Mouse (Mus musculus): ENCODE data around the gene Tceal7. TPM values are rescaled to one million over a fixed set of nuclear protein-coding genes. Genes with fewer than 3 reads are reported as not detected.
A peak's percentile ranks its signal among the peaks of the same experiment; 100 is the strongest.

Gene Tceal7
- total RNA-seq (2017) = not detected in 2 replicates

GRCm38 (mm10) chrX:136214729-136215677 is at the start of gene Tceal7, which contains the start of gene Bex1:
Gene Tceal7 (plus strand): TSS chrX:136214779.
Gene Bex1 (minus strand): TSS chrX:136215513.
- peak; percentile 56 to 66 for ATAC-seq (replicated peaks in 1 of 2; ENCODE audit: insufficient read depth in 1 of 2, low FRiP score in 2 of 2, low TSS enrichment in 1 of 2, low read depth in 1 of 2, poor library complexity in 2 of 2, severe bottlenecking in 2 of 2)

- no peak for ATAC-seq (replicated peaks in 1 of 2; ENCODE audit: insufficient read depth in 1 of 2, low FRiP score in 2 of 2, low TSS enrichment in 1 of 2, low read depth in 1 of 2, poor library complexity in 2 of 2, severe bottlenecking in 2 of 2)
Measured at GRCm38 (mm10) chrX:136170625-136171024, 44.0 kb upstream of the Tceal7 start.

GRCm38 (mm10) chrX:136171189-136172117 is 43.1 kb upstream of the Tceal7 start:
- ATAC-seq (replicated peaks in 1 of 2; ENCODE audit: insufficient read depth in 1 of 2, low FRiP score in 2 of 2, low TSS enrichment in 1 of 2, low read depth in 1 of 2, poor library complexity in 2 of 2, severe bottlenecking in 2 of 2) = peak; percentile 30 to 61; a peak in 3 of 4 replicates

- peak; percentile 97 to 99 for ATAC-seq (replicated peaks in 1 of 2; ENCODE audit: insufficient read depth in 1 of 2, low FRiP score in 2 of 2, low TSS enrichment in 1 of 2, low read depth in 1 of 2, poor library complexity in 2 of 2, severe bottlenecking in 2 of 2)
Measured at GRCm38 (mm10) chrX:136172118-136172551, 42.4 kb upstream of the Tceal7 start, which contains the start of gene Tceal8. Gene Tceal8 (minus strand): TSS chrX:136172342.

GRCm38 (mm10) chrX:136172786-136173185 is 41.8 kb upstream of the Tceal7 start:
- no peak for ATAC-seq (replicated peaks in 1 of 2; ENCODE audit: insufficient read depth in 1 of 2, low FRiP score in 2 of 2, low TSS enrichment in 1 of 2, low read depth in 1 of 2, poor library complexity in 2 of 2, severe bottlenecking in 2 of 2)

GRCm38 (mm10) chrX:136180897-136181553 is 33.6 kb upstream of the Tceal7 start:
- ATAC-seq (replicated peaks in 1 of 2; ENCODE audit: insufficient read depth in 1 of 2, low FRiP score in 2 of 2, low TSS enrichment in 1 of 2, low read depth in 1 of 2, poor library complexity in 2 of 2, severe bottlenecking in 2 of 2) = peak; percentile 80 to 89

GRCm38 (mm10) chrX:136183107-136183506 is 31.5 kb upstream of the Tceal7 start:
- ATAC-seq (replicated peaks in 1 of 2; ENCODE audit: insufficient read depth in 1 of 2, low FRiP score in 2 of 2, low TSS enrichment in 1 of 2, low read depth in 1 of 2, poor library complexity in 2 of 2, severe bottlenecking in 2 of 2) = no peak

- no peak for ATAC-seq (replicated peaks in 1 of 2; ENCODE audit: insufficient read depth in 1 of 2, low FRiP score in 2 of 2, low TSS enrichment in 1 of 2, low read depth in 1 of 2, poor library complexity in 2 of 2, severe bottlenecking in 2 of 2)
Measured at GRCm38 (mm10) chrX:136195193-136195944, 19.2 kb upstream of the Tceal7 start.

- ATAC-seq (replicated peaks in 1 of 2; ENCODE audit: insufficient read depth in 1 of 2, low FRiP score in 2 of 2, low TSS enrichment in 1 of 2, low read depth in 1 of 2, poor library complexity in 2 of 2, severe bottlenecking in 2 of 2) = no peak; a peak in 1 of 4 replicates
Measured at GRCm38 (mm10) chrX:136196873-136197272, 17.7 kb upstream of the Tceal7 start.

GRCm38 (mm10) chrX:136203257-136203656 is 11.3 kb upstream of the Tceal7 start:
- no peak for ATAC-seq (replicated peaks in 1 of 2; ENCODE audit: insufficient read depth in 1 of 2, low FRiP score in 2 of 2, low TSS enrichment in 1 of 2, low read depth in 1 of 2, poor library complexity in 2 of 2, severe bottlenecking in 2 of 2)

- peak; percentile 66 to 73 for ATAC-seq (replicated peaks in 1 of 2; ENCODE audit: insufficient read depth in 1 of 2, low FRiP score in 2 of 2, low TSS enrichment in 1 of 2, low read depth in 1 of 2, poor library complexity in 2 of 2, severe bottlenecking in 2 of 2)
Measured at GRCm38 (mm10) chrX:136203664-136204066, 10.9 kb upstream of the Tceal7 start, which contains the start of gene Tceal5. Gene Tceal5 (minus strand): TSS chrX:136203876.

GRCm38 (mm10) chrX:136204406-136204805 is 10.2 kb upstream of the Tceal7 start:
- no peak for ATAC-seq (replicated peaks in 1 of 2; ENCODE audit: insufficient read depth in 1 of 2, low FRiP score in 2 of 2, low TSS enrichment in 1 of 2, low read depth in 1 of 2, poor library complexity in 2 of 2, severe bottlenecking in 2 of 2)

GRCm38 (mm10) chrX:136213396-136213795 is 1.2 kb upstream of the Tceal7 start:
- ATAC-seq (replicated peaks in 1 of 2; ENCODE audit: insufficient read depth in 1 of 2, low FRiP score in 2 of 2, low TSS enrichment in 1 of 2, low read depth in 1 of 2, poor library complexity in 2 of 2, severe bottlenecking in 2 of 2) = no peak

GRCm38 (mm10) chrX:136216303-136216702 is 1.7 kb downstream of the Tceal7 start:
- ATAC-seq (replicated peaks in 1 of 2; ENCODE audit: insufficient read depth in 1 of 2, low FRiP score in 2 of 2, low TSS enrichment in 1 of 2, low read depth in 1 of 2, poor library complexity in 2 of 2, severe bottlenecking in 2 of 2) = no peak

- no peak for ATAC-seq (replicated peaks in 1 of 2; ENCODE audit: insufficient read depth in 1 of 2, low FRiP score in 2 of 2, low TSS enrichment in 1 of 2, low read depth in 1 of 2, poor library complexity in 2 of 2, severe bottlenecking in 2 of 2)
Measured at GRCm38 (mm10) chrX:136223714-136224113, 9.1 kb downstream of the Tceal7 start.

- ATAC-seq (replicated peaks in 1 of 2; ENCODE audit: insufficient read depth in 1 of 2, low FRiP score in 2 of 2, low TSS enrichment in 1 of 2, low read depth in 1 of 2, poor library complexity in 2 of 2, severe bottlenecking in 2 of 2) = no peak
Measured at GRCm38 (mm10) chrX:136227768-136228167, 13.2 kb downstream of the Tceal7 start.
